Mouse (Mus musculus) cortical plate, adult 2 months (tissue): Measurements from ENCODE around the gene Tspan18.

Experiments
- CTCF ChIP-seq: fragments of 200-500 bp; IDR thresholded peaks from 2 replicates; pipeline ENCODE4 v1.5.1; 2011; ENCODE audit warnings: mild to moderate bottlenecking, control low read depth, low read length; ENCODE audit not compliant: insufficient read depth; ENCODE audit errors: extremely low read depth
- POLR2A ChIP-seq: fragments of 200-500 bp; IDR thresholded peaks from 2 replicates; pipeline ENCODE4 v1.6.1; 2011; ENCODE audit warnings: mild to moderate bottlenecking, low read length, control low read depth; ENCODE audit not compliant: insufficient read depth; ENCODE audit errors: extremely low read depth

DNA sequence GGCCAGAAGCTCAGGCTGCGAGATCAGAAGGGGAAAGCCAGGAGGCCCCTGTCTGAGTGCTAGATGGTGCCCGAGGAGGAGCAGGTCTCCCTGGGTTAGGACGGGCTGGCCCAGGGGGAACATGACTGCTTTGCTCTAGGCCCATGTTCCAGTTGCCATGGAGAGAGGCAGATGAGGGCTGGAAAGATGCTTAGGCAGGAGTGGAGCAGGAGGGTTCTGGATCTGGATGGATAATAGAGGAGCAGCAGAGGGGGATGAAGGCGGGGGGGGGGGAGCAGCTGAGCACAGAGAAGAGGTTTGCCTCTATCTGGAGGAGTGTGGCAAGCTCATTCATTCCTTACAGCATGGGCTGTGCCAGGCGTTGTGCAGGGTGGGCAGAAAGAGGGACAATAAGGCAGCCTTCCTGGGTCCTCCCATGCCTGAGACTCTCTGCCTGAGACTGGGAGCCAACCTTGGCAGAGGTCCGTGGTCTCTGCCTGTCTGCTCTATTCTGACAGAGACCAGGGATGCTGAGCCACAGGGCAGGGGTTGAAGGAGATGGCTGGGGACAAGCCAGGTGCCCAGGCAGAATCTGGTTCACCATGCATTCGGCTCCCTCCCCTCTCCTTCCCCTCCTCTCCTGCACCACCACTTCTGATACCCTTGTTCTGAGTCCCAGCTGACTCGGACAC is 77.4 kb downstream of the Tspan18 start:
- TF ChIP-seq CTCF (no peak), POLR2A (no peak)
